Mouse (Mus musculus) liver, embryonic 13.5 days (tissue): ENCODE measurements around the gene Fahd2a. TPM values are rescaled to one million over a fixed set of nuclear protein-coding genes. Genes with fewer than 3 reads are reported as not detected.

Experiments
- ATAC-seq: fragments of 200-750 bp; cut with Nextera tagmentation; 2 replicates; pipeline ENCODE4 v1.8.0; 2017; ENCODE audit warnings: low read depth, mild to moderate bottlenecking, moderate number of reproducible peaks, moderate library complexity
- DNase-seq: peaks from one replicate; pipeline ENCODE4 v3.0.0; 2022
- H3K27ac ChIP-seq: fragments of 300-500 bp; sonication (generic); 2 replicates; pipeline ENCODE4 v1.5.1; 2015; ENCODE audit warnings: moderate library complexity, mild to moderate bottlenecking, inconsistent platforms
- H3K27me3 ChIP-seq: fragments of 300-500 bp; sonication (generic); 2 replicates; pipeline ENCODE4 v1.6.1; 2015; ENCODE audit warnings: mild to moderate bottlenecking, inconsistent platforms
- H3K36me3 ChIP-seq: fragments of 300-500 bp; sonication (generic); 2 replicates; pipeline ENCODE4 v1.6.1; 2015; ENCODE audit warnings: mild to moderate bottlenecking, inconsistent platforms
- H3K4me1 ChIP-seq: fragments of 300-500 bp; sonication (generic); replicated peaks from 2 replicates; pipeline ENCODE4 v1.6.1; 2015; ENCODE audit warnings: inconsistent platforms
- H3K4me2 ChIP-seq: fragments of 300-500 bp; sonication (generic); 2 replicates; pipeline ENCODE4 v1.6.1; 2015; ENCODE audit warnings: inconsistent platforms, mild to moderate bottlenecking, moderate library complexity
- H3K4me3 ChIP-seq: fragments of 300-500 bp; sonication (generic); replicated peaks from 2 replicates; pipeline ENCODE4 v1.5.1; 2015; ENCODE audit warnings: mild to moderate bottlenecking, inconsistent platforms
- H3K9ac ChIP-seq: fragments of 300-500 bp; sonication (generic); 2 replicates; pipeline ENCODE4 v1.6.1; 2015; ENCODE audit warnings: mild to moderate bottlenecking, inconsistent platforms
- H3K9me3 ChIP-seq: fragments of 300-500 bp; sonication (generic); replicated peaks from 2 replicates; pipeline ENCODE4 v1.6.1; 2016; ENCODE audit warnings: inconsistent platforms
- WGBS: fragments of 180-500 bp; shearing (Covaris S2); methylation state at CpG from one replicate; pipeline ENCODE4 v1.1.7; 2015; ENCODE audit not compliant: insufficient replicate concordance; 5-methylcytosine and 5-hydroxymethylcytosine counted together
- polyA plus RNA-seq: library from polyadenylated mRNA; unstranded; fragments of >200 nt; fragmentation: Nextera tagmentation; extraction: Ambion mirVana; gene quantifications from 2 replicates; pipeline ENCODE4 v1.2.1, GENCODE M21; 2015

Fahd2a gene
- polyA plus RNA-seq, 1 experiment from 2014 or later = 15.5 TPM

DNA sequence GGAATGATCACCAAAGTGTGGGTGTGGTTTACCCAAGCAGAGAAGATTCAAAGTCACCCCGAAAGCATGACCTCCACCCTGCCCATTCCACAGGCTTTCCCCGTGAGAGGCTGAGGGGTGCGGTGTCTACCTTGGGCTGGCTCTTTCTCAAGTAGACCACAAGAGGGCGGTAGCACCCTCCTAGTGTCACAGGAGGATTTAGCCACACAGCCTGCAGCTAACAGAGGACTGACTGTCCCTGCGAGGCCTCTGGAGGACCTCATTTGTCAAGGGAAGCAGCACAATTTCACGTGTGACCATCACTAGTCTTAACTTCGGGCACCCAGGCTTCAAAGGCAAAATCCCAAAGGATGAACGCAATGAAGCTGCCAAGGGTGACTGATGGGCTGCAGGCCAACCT, 17.9 kb upstream of the Fahd2a start:
- Histone ChIP-seq H3K9ac (no peak overlapping the region), H3K4me2 (no peak overlapping the region), H3K27ac (no peak overlapping the region), H3K4me3 (no peak overlapping the region), H3K4me1 (no peaks in the 10 kb centered on the region), H3K27me3 (peaks cover 12% of the 10 kb centered on the region; the same call in 1 of the 2 replicates), H3K9me3 (no peaks in the 10 kb centered on the region), H3K36me3 (no peaks in the 10 kb centered on the region)
- ATAC-seq (peak; percentile 64), DNase-seq (peak; percentile 38)
- WGBS = 10% methylated on average over 8 of the region's 8 CpGs

DNA sequence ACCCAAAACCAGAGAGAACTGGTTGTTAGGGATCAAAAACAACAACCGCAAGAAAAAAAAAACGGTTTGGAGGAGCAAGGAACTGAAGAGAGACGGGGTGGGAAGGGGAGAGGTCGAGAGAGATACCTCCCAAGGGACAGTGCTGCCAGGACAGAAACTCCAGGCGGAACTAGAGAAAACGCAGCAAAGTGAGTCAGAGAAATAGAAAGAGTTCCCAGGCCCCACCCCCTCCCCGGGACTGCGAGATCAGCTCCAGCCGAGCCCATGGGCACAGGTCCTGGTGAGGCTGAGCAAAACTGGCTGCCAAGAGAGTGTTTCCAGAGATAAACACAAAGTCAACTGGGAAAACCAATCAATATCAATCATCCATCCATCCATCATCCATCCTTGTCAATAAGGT, 17.0 kb upstream of the Fahd2a start:
- ATAC-seq (no peak), DNase-seq (no peak)
- H3K27ac ChIP-seq = no peak overlapping the region
- H3K27me3 ChIP-seq = peaks cover 15% of the 10 kb centered on the region; the same call in 1 of the 2 replicates
- WGBS = 38% methylated on average over 9 of the region's 9 CpGs
- H3K4me1 ChIP-seq = no peaks in the 10 kb centered on the region
- no peak overlapping the region for H3K4me3 ChIP-seq
- no peaks in the 10 kb centered on the region for H3K36me3 ChIP-seq
- H3K4me2 ChIP-seq = no peak overlapping the region
- no peaks in the 10 kb centered on the region for H3K9me3 ChIP-seq
- no peak overlapping the region for H3K9ac ChIP-seq

DNA sequence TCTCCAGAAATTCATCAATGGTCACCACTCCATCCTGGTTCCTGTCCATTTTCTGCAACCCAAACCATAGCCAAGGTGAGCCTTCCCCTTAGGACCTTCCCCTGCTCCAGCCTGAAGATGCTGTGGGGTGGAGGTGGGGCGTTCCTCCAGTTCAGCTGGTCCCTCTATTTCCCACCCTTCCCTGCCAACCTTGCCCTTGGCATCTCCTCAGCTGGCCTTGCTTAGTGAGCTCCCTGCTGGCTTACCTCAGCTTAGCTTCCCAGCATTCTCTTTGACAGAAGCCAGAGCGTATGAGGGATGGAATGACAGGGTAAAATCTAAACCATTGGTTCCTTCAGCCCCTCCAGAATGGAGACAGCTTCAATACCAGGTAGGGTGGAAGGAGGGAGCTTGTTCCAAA, 15.0 kb upstream of the Fahd2a start:
- peaks cover 20% of the 10 kb centered on the region for H3K27me3 ChIP-seq
- H3K9ac ChIP-seq = no peak overlapping the region
- H3K4me2 ChIP-seq = no peak overlapping the region
- DNase-seq = no peak
- no peak overlapping the region for H3K4me3 ChIP-seq
- H3K4me1 ChIP-seq = no peaks in the 10 kb centered on the region
- 64% methylated on average over 2 of the region's 2 CpGs for WGBS
- H3K9me3 ChIP-seq = no peaks in the 10 kb centered on the region
- H3K36me3 ChIP-seq = no peaks in the 10 kb centered on the region
- ATAC-seq = no peak
- H3K27ac ChIP-seq = no peak overlapping the region

DNA sequence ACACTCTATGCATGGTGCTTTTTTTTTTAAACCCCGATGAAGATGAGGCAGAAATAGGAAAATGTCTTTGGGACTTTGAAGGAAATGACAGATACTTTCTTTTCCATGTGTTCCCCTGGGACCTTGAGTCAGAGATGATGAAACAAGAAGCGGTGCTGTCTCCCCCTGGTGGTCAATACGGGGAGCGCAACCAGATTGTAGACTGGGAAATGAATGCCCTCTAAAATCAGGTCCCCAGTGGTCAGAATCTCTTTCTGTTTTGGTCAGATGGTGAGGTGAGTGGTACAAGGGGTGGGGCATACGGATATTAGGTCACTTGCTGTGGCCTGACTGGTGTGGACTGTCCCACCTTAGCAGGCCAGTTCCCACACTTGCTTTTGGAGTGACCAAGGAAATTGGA, 9.4 kb upstream of the Fahd2a start:
- Histone ChIP-seq H3K27me3 (peaks cover 32% of the 10 kb centered on the region), H3K4me3 (no peak overlapping the region), H3K27ac (no peak overlapping the region), H3K36me3 (no peaks in the 10 kb centered on the region), H3K9ac (no peak overlapping the region), H3K9me3 (no peaks in the 10 kb centered on the region), H3K4me1 (peaks cover 40% of the 10 kb centered on the region), H3K4me2 (no peak overlapping the region)
- DNase-seq (peak; percentile 47), ATAC-seq (no peak)
- 1% methylated on average over 5 of the region's 5 CpGs for WGBS

DNA sequence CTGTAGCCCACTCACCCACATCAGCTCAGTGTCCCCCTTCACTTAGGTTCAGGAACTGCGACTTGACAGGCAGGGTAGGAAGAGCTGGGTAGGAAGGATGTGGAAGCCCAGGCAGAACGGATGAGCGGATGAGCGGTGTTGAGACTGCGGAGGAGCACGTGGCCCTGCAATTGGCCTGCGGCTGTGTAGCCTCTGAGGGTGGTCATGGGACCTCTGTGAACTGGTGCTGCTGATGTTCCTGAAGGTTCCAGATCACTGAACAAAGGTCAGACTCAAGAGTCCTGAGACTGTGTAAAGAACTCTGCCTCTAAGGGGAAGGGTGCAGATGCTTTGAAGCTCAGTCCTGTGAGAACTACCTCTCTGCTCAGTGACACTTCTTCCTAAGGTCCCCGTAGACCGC, 8.8 kb upstream of the Fahd2a start:
- H3K4me1 ChIP-seq = peaks cover 40% of the 10 kb centered on the region
- DNase-seq (no peak), ATAC-seq (no peak)
- H3K27ac ChIP-seq = no peak overlapping the region
- H3K27me3 ChIP-seq = peaks cover 32% of the 10 kb centered on the region
- no peak overlapping the region for H3K4me2 ChIP-seq
- no peaks in the 10 kb centered on the region for H3K36me3 ChIP-seq
- WGBS = 70% methylated on average over 9 of the region's 9 CpGs
- no peak overlapping the region for H3K9ac ChIP-seq
- H3K9me3 ChIP-seq = no peaks in the 10 kb centered on the region
- H3K4me3 ChIP-seq = no peak overlapping the region

DNA sequence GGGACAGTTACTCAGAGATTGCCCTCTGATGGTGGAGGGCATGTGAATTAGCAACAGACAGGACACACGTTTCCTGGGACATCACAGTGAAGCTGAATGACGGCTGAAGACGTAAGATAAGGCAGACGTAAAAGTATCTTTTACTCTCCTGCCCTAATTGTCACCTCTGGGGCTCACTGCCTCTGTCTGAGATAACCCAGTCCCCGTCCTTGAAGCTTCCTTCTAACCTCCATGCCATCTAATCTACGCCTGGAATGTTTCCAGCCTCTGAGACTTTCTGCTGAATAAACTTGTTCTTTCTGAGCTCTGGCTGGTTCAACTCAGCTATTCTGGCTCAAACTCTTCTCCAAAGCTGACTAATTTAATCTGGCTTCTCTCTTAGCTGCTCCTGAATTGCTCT, 7.4 kb upstream of the Fahd2a start:
- peak; percentile 51 for DNase-seq
- Histone ChIP-seq H3K4me1 (peaks cover 48% of the 10 kb centered on the region), H3K4me2 (peak overlapping the region; percentile 17; the same call in 1 of the 2 replicates), H3K27ac (0 out of 2 replicates have a peak overlapping the region, but pooled peaks have one; percentile 18), H3K36me3 (no peaks in the 10 kb centered on the region), H3K9ac (0 out of 2 replicates have a peak overlapping the region, but pooled peaks have one; percentile 27), H3K4me3 (no peak overlapping the region), H3K27me3 (peaks cover 28% of the 10 kb centered on the region), H3K9me3 (no peaks in the 10 kb centered on the region)
- WGBS = 1% methylated on average over 6 of the region's 6 CpGs
- ATAC-seq = peak; percentile 82

DNA sequence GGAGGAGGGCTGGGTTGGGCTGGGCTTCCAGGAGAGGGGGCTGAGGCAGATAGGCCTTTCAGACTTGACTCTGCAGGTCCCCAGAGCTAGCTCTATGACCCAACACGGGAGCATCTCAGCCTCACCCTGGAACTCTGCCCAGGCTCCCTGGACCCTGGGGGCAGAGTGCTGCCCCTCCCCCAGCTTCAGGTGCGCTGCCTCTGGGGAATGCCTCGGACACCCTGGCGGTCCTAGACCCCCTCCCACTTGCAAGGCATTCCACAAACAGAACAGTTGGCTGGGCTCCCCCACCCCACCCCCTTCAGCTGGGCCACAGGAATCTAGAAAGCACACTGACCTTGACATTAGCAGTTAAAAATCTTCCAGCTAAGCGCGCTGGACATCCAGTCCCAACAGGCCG, 5.3 kb upstream of the Fahd2a start:
- H3K27ac ChIP-seq = no peak overlapping the region
- H3K4me1 ChIP-seq = peaks cover 60% of the 10 kb centered on the region
- no peak overlapping the region for H3K4me2 ChIP-seq
- no peak overlapping the region for H3K4me3 ChIP-seq
- no peaks in the 10 kb centered on the region for H3K9me3 ChIP-seq
- 61% methylated on average over 7 of the region's 7 CpGs for WGBS
- no peak for ATAC-seq
- no peak overlapping the region for H3K9ac ChIP-seq
- no peaks in the 10 kb centered on the region for H3K36me3 ChIP-seq
- no peak for DNase-seq
- peaks cover 27% of the 10 kb centered on the region for H3K27me3 ChIP-seq

DNA sequence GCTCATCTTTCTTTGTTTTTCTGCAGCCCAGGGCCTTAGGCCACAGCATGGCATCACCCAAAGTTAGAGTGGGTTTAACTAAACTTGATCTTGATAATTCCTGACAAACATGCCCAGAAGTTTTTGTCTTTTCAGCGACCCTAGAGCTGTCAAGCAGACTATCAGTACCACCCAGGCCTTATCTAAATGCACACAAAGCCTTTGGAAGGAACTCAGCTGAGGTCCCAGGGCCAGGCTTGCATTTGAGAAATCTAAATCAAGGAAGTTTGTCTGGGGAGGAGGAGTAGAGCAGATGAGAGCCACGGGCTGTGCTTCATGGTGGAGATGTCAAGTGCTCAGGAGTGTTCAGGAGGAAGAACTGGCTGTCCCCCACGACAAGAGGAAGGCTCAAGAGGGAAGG, 2.5 kb upstream of the Fahd2a start:
- peak overlapping the region; percentile 51; the same call in 1 of the 2 replicates for H3K27ac ChIP-seq
- H3K27me3 ChIP-seq = peaks cover 11% of the 10 kb centered on the region; the same call in 1 of the 2 replicates
- no peaks in the 10 kb centered on the region for H3K36me3 ChIP-seq
- H3K4me2 ChIP-seq = no peak overlapping the region
- H3K4me1 ChIP-seq = peaks cover 71% of the 10 kb centered on the region
- WGBS = 7% methylated on average over 3 of the region's 3 CpGs
- ATAC-seq = peak; percentile 48
- DNase-seq = peak; percentile 36
- no peak overlapping the region for H3K4me3 ChIP-seq
- no peak overlapping the region for H3K9ac ChIP-seq
- H3K9me3 ChIP-seq = no peaks in the 10 kb centered on the region

DNA sequence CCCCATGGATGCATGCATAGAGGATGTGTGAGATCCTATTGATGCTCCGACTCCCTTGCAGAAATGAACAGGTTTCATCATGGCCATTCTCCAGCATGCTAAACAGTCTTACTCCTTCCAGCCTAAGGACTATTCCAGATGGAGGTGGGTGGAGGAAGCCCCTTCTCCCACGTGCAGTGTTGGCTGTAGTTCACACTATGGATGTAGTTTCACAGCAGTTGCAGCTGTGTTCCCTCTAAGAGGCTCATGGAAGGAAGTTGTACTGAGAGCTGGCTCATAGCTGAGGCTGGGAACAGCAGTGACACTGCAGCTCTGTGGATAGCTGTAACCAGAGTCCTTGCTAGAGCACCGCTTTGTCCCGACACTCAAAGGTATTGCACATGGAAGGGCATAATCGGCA, 6.7 kb downstream of the Fahd2a start:
- Histone ChIP-seq H3K4me2 (no peak overlapping the region), H3K36me3 (peaks cover 32% of the 10 kb centered on the region), H3K9me3 (no peaks in the 10 kb centered on the region), H3K27me3 (no peaks in the 10 kb centered on the region), H3K4me1 (peaks cover 42% of the 10 kb centered on the region), H3K9ac (no peak overlapping the region), H3K27ac (no peak overlapping the region), H3K4me3 (no peak overlapping the region)
- ATAC-seq (no peak), DNase-seq (no peak)
- WGBS = 75% methylated on average over 5 of the region's 5 CpGs

DNA sequence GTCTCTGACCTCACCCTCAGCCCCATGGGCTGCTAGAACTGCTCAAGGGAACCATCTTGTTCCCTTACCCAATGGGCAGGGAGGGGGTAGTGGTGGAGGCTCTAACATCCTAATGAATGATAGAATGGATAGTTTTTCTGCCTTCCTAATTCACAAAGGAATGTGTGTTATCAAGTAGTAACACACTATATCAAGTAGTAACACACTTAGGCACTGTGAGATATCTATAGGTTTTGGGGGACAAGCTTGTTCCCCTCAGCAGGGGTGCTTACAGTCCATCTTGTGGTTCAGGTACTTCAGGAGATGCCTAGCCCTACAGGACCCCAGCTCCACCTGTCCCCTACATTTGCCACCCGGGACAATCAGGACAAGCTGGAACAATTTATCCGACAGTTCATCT, 8.8 kb downstream of the Fahd2a start:
- WGBS = 82% methylated on average over 2 of the region's 2 CpGs
- Histone ChIP-seq H3K4me3 (no peak overlapping the region), H3K9me3 (no peaks in the 10 kb centered on the region), H3K4me2 (no peak overlapping the region), H3K27ac (peak overlapping the region; percentile 21; the same call in 1 of the 2 replicates), H3K4me1 (peaks cover 37% of the 10 kb centered on the region), H3K36me3 (peaks cover 32% of the 10 kb centered on the region), H3K9ac (peak overlapping the region; percentile 36; the same call in 1 of the 2 replicates), H3K27me3 (no peaks in the 10 kb centered on the region)
- DNase-seq (no peak), ATAC-seq (peak; percentile 62)

DNA sequence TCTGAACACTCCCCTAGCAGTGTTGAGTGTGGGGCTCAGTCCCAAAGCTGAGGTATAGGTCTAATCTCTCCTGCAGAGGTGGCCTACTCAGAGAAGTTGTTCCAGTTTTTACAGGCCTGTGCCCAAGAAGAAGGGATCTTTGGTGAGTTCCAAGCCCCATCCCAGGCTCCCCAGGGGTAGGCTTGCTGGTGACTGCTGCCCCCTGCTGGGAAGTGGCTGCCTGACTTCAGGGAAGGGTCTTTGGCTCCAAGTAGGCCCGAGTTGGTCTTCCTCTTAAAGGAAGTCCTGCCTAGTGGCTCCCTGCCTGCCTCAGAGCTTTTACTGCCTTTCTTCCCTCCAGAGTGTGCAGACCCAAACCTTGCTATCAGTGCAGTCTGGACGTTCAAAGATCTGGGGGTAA, 9.2 kb downstream of the Fahd2a start:
- ATAC-seq (peak; percentile 26; the same call in 1 of the 2 replicates), DNase-seq (peak; percentile 42)
- H3K27me3 ChIP-seq = no peaks in the 10 kb centered on the region
- WGBS = 6% methylated on average over 2 of the region's 2 CpGs
- H3K36me3 ChIP-seq = peaks cover 32% of the 10 kb centered on the region
- peak overlapping the region; percentile 36; the same call in 1 of the 2 replicates for H3K9ac ChIP-seq
- H3K4me3 ChIP-seq = no peak overlapping the region
- H3K27ac ChIP-seq = peak overlapping the region; percentile 21; the same call in 1 of the 2 replicates
- H3K4me1 ChIP-seq = peaks cover 37% of the 10 kb centered on the region
- H3K4me2 ChIP-seq = no peak overlapping the region
- no peaks in the 10 kb centered on the region for H3K9me3 ChIP-seq
